Mouse (Mus musculus) kidney, adult 2 months (tissue): Measurements from ENCODE around the gene Thbs4. TPM values are rescaled to one million over a fixed set of nuclear protein-coding genes. Genes with fewer than 3 reads are reported as not detected.

ENCODE experiments used
- DNase-seq: peaks from one replicate; pipeline ENCODE4 v3.0.0; 2021
- H3K27ac ChIP-seq: fragments of 200-500 bp; 2 replicates; pipeline ENCODE4 v1.5.1; 2012; ENCODE audit warnings: low read depth, low read length, control low read depth, inconsistent platforms; ENCODE audit not compliant: insufficient read depth
- H3K27me3 ChIP-seq: fragments of 200-500 bp; replicated peaks from 2 replicates; pipeline ENCODE4 v1.6.1; 2012; ENCODE audit warnings: mild to moderate bottlenecking, moderate library complexity, low read length, inconsistent platforms; ENCODE audit not compliant: control insufficient read depth, insufficient read depth
- H3K36me3 ChIP-seq: fragments of 200-500 bp; 2 replicates; pipeline ENCODE4 v1.6.1; 2012; ENCODE audit warnings: mild to moderate bottlenecking, moderate library complexity, low read length, inconsistent platforms; ENCODE audit not compliant: control insufficient read depth, insufficient read depth
- H3K4me1 ChIP-seq: fragments of 200-500 bp; 2 replicates; pipeline ENCODE4 v1.6.1; 2011; ENCODE audit warnings: low read length; ENCODE audit not compliant: control insufficient read depth, insufficient read depth
- H3K4me3 ChIP-seq: fragments of 200-500 bp; 2 replicates; pipeline ENCODE4 v1.5.1; 2011; ENCODE audit warnings: mild to moderate bottlenecking, low read depth, low read length, control low read depth; ENCODE audit not compliant: insufficient read depth
- CTCF ChIP-seq: fragments of 200-500 bp; conservative IDR thresholded peaks from 2 replicates; pipeline ENCODE4 v1.5.1; 2011; ENCODE audit warnings: low read depth, mild to moderate bottlenecking, control low read depth, low read length, moderate library complexity, mixed read lengths; ENCODE audit not compliant: insufficient read depth, insufficient read length
- POLR2A ChIP-seq: fragments of 200-500 bp; IDR thresholded peaks from one replicate; pipeline ENCODE4 v1.6.1; 2011; ENCODE audit warnings: low read depth, low read length, control low read depth
- WGBS: fragments of 180-500 bp; shearing (Covaris S2); methylation state at CpG from one replicate; pipeline ENCODE4 v1.1.7; 2018; 5-methylcytosine and 5-hydroxymethylcytosine counted together
- polyA plus RNA-seq: library from polyadenylated mRNA; depleted of rRNA; stranded (reverse); fragments of >200 nt; gene quantifications from 2 replicates; pipeline ENCODE4 v1.2.3, GENCODE M21; 2012

Gene Thbs4
- polyA plus RNA-seq, 1 experiment, result 3.1 TPM

GRCm38 (mm10) chr13:92762322-92762721 lies 32.3 kb downstream of the Thbs4 start:
- H3K4me3 ChIP-seq, result no peak overlapping the region
- no peak overlapping the region for H3K27ac ChIP-seq
- DNase-seq, result no peak
- H3K4me1 ChIP-seq, result no peaks in the 10 kb centered on the region
- WGBS, result 37% methylated on average over 1 of the region's 1 CpGs
- TF ChIP-seq CTCF, result no peak
- TF ChIP-seq POLR2A, result no peak
- H3K27me3 ChIP-seq, result no peaks in the 10 kb centered on the region
- no peaks in the 10 kb centered on the region for H3K36me3 ChIP-seq

- Histone ChIP-seq H3K4me1 (no peaks in the 10 kb centered on the region), H3K4me3 (no peak overlapping the region), H3K27ac (no peak overlapping the region), H3K27me3 (no peaks in the 10 kb centered on the region), H3K36me3 (no peaks in the 10 kb centered on the region)
- DNase-seq, result no peak
- 79% methylated on average over 6 of the region's 6 CpGs for WGBS
- no peak for TF ChIP-seq CTCF
- TF ChIP-seq POLR2A, result no peak
These were observed 34.1 kb downstream of the Thbs4 start for GRCm38 (mm10) chr13:92760519-92760918.

GRCm38 (mm10) chr13:92759096-92759495 lies 35.5 kb downstream of the Thbs4 start:
- no peaks in the 10 kb centered on the region for H3K4me1 ChIP-seq
- H3K4me3 ChIP-seq, result no peak overlapping the region
- no peak for DNase-seq
- no peak for TF ChIP-seq CTCF
- no peak for TF ChIP-seq POLR2A
- 92% methylated on average over 4 of the region's 4 CpGs for WGBS
- no peaks in the 10 kb centered on the region for H3K36me3 ChIP-seq
- no peak overlapping the region for H3K27ac ChIP-seq
- no peaks in the 10 kb centered on the region for H3K27me3 ChIP-seq

- Histone ChIP-seq H3K27ac (no peak overlapping the region), H3K4me3 (no peak overlapping the region), H3K36me3 (no peaks in the 10 kb centered on the region), H3K27me3 (no peaks in the 10 kb centered on the region), H3K4me1 (no peaks in the 10 kb centered on the region)
- no peak for TF ChIP-seq POLR2A
- TF ChIP-seq CTCF, result no peak
- DNase-seq, result no peak
- WGBS, result 84% methylated on average over 12 of the region's 12 CpGs
These were observed 36.5 kb downstream of the Thbs4 start for GRCm38 (mm10) chr13:92757972-92758585.

GRCm38 (mm10) chr13:92755036-92755435 lies 39.6 kb downstream of the Thbs4 start:
- H3K27ac ChIP-seq, result no peak overlapping the region

GRCm38 (mm10) chr13:92753676-92754075 lies 40.9 kb downstream of the Thbs4 start:
- TF ChIP-seq CTCF, result no peak
- no peak for TF ChIP-seq POLR2A
- Histone ChIP-seq H3K36me3 (no peaks in the 10 kb centered on the region), H3K27me3 (no peaks in the 10 kb centered on the region), H3K27ac (no peak overlapping the region), H3K4me3 (no peak overlapping the region), H3K4me1 (no peaks in the 10 kb centered on the region)
- 92% methylated on average over 8 of the region's 8 CpGs for WGBS
- DNase-seq, result no peak

More at GRCm38 (mm10) chr13:92755036-92755435, 39.6 kb downstream of the Thbs4 start:
- no peaks in the 10 kb centered on the region for H3K36me3 ChIP-seq
- TF ChIP-seq CTCF (no peak), POLR2A (no peak)
- H3K4me3 ChIP-seq, result no peak overlapping the region
- no peak for DNase-seq
- no peaks in the 10 kb centered on the region for H3K4me1 ChIP-seq
- H3K27me3 ChIP-seq, result no peaks in the 10 kb centered on the region
- WGBS, result 81% methylated on average over 7 of the region's 7 CpGs

- no peak overlapping the region for H3K4me3 ChIP-seq
- DNase-seq, result peak; percentile 68
- TF ChIP-seq CTCF, result peak; percentile 66
- no peak for TF ChIP-seq POLR2A
- H3K36me3 ChIP-seq, result no peaks in the 10 kb centered on the region
- H3K27me3 ChIP-seq, result no peaks in the 10 kb centered on the region
- no peaks in the 10 kb centered on the region for H3K4me1 ChIP-seq
- 71% methylated on average over 21 of the region's 21 CpGs for WGBS
- no peak overlapping the region for H3K27ac ChIP-seq
These were observed 42.7 kb downstream of the Thbs4 start for GRCm38 (mm10) chr13:92751726-92752565.
